Mouse (Mus musculus) liver, embryonic 13.5 days (tissue): ENCODE measurements at regions not wholly inside any gene's neighbourhood (a gene's known extent, or its start where the extent isn't known, plus 50 kb on each side); places are given as distances from the start of the nearest gene placed in this dataset.

Experiments used
- ATAC-seq: fragments of 200-750 bp; cut with Nextera tagmentation; 2 replicates; pipeline ENCODE4 v1.8.0; 2017; ENCODE audit warnings: low read depth, mild to moderate bottlenecking, moderate number of reproducible peaks, moderate library complexity
- DNase-seq: peaks from one replicate; pipeline ENCODE4 v3.0.0; 2022
- H3K27ac ChIP-seq: fragments of 300-500 bp; sonication (generic); 2 replicates; pipeline ENCODE4 v1.5.1; 2015; ENCODE audit warnings: moderate library complexity, mild to moderate bottlenecking, inconsistent platforms
- H3K27me3 ChIP-seq: fragments of 300-500 bp; sonication (generic); 2 replicates; pipeline ENCODE4 v1.6.1; 2015; ENCODE audit warnings: mild to moderate bottlenecking, inconsistent platforms
- H3K36me3 ChIP-seq: fragments of 300-500 bp; sonication (generic); 2 replicates; pipeline ENCODE4 v1.6.1; 2015; ENCODE audit warnings: mild to moderate bottlenecking, inconsistent platforms
- H3K4me1 ChIP-seq: fragments of 300-500 bp; sonication (generic); replicated peaks from 2 replicates; pipeline ENCODE4 v1.6.1; 2015; ENCODE audit warnings: inconsistent platforms
- H3K4me2 ChIP-seq: fragments of 300-500 bp; sonication (generic); 2 replicates; pipeline ENCODE4 v1.6.1; 2015; ENCODE audit warnings: inconsistent platforms, mild to moderate bottlenecking, moderate library complexity
- H3K4me3 ChIP-seq: fragments of 300-500 bp; sonication (generic); replicated peaks from 2 replicates; pipeline ENCODE4 v1.5.1; 2015; ENCODE audit warnings: mild to moderate bottlenecking, inconsistent platforms
- H3K9ac ChIP-seq: fragments of 300-500 bp; sonication (generic); 2 replicates; pipeline ENCODE4 v1.6.1; 2015; ENCODE audit warnings: mild to moderate bottlenecking, inconsistent platforms
- H3K9me3 ChIP-seq: fragments of 300-500 bp; sonication (generic); replicated peaks from 2 replicates; pipeline ENCODE4 v1.6.1; 2016; ENCODE audit warnings: inconsistent platforms
- WGBS: fragments of 180-500 bp; shearing (Covaris S2); methylation state at CpG from one replicate; pipeline ENCODE4 v1.1.7; 2015; ENCODE audit not compliant: insufficient replicate concordance; 5-methylcytosine and 5-hydroxymethylcytosine counted together

DNA sequence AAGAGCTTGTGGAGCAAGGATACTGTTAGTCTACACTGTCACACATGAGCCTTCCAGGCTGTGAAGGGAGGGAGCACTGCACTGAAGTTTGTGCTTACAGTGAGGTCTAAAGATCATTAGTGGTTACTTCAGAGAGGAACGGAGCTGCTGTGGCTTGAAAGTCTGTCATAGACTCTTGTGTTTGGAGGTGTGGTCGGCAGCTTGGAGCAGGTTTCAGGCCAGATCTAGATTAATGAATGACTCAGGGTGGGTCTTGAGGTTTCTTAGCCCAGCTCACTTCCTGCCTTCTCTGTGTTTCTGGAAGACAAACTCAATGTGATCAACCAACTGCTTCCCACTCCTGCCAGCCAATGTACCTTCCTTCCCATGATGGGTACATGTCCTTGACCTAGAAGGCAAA is 242.9 kb upstream of the 1700056E22Rik start:
- ATAC-seq (no peak), DNase-seq (no peak)
- Histone ChIP-seq H3K4me3 (no peak overlapping the region), H3K4me1 (no peaks in the 10 kb centered on the region), H3K27ac (no peak overlapping the region), H3K36me3 (no peaks in the 10 kb centered on the region), H3K4me2 (no peak overlapping the region), H3K9ac (no peak overlapping the region), H3K9me3 (no peaks in the 10 kb centered on the region), H3K27me3 (no peaks in the 10 kb centered on the region)
- WGBS = 13% methylated on average over 2 of the region's 2 CpGs

DNA sequence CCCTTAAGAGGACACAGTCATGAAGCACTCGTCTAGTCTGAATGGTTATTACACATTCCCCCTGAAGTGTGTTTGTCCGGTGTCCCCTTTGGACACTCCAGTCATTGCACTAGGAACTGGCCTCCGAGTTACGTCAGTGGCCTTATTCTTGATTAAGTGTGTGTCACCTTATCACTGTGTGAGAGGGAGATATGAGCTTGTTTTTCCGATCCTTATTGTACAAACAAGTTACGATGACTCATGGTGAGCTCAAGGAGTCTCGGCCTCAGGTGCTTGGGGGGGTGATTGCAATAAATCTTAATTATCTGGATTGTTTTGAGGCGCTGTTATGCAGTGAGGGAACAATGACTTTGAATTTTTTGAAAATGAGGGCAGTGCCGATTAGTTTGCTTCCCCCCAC is 241.8 kb upstream of the 1700056E22Rik start:
- Histone ChIP-seq H3K4me3 (no peak overlapping the region), H3K9me3 (no peaks in the 10 kb centered on the region), H3K27me3 (no peaks in the 10 kb centered on the region), H3K36me3 (no peaks in the 10 kb centered on the region), H3K27ac (no peak overlapping the region), H3K4me2 (no peak overlapping the region), H3K4me1 (no peaks in the 10 kb centered on the region), H3K9ac (no peak overlapping the region)
- DNase-seq = no peak
- WGBS = 41% methylated on average over 9 of the region's 9 CpGs
- 0 out of 2 replicates have a peak, but pooled peaks have one; percentile 15 for ATAC-seq

DNA sequence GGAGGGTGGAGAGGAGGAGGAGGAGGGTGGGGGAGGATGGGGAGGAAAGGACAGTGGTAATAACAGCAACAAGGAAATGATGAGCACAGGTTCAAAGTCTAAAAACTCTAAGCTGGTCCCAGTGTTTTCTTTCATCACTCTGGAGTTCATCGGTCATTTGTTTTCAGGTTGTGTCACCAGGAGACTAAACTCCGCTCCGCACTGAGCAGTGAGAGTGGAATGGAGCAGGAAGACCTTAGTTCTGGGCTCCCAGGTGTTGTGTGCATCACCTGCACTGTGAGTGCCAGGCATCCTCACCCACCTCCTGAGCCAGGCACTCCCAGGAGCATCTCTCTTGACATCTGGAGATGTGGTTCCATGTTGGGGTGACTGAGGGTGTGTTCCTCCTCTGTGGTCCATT is 241.3 kb upstream of the 1700056E22Rik start:
- DNase-seq = no peak
- WGBS = 79% methylated on average over 3 of the region's 3 CpGs
- Histone ChIP-seq H3K4me2 (no peak overlapping the region), H3K4me1 (no peaks in the 10 kb centered on the region), H3K27me3 (no peaks in the 10 kb centered on the region), H3K36me3 (no peaks in the 10 kb centered on the region), H3K27ac (no peak overlapping the region), H3K9ac (no peak overlapping the region), H3K9me3 (no peaks in the 10 kb centered on the region), H3K4me3 (no peak overlapping the region)
- ATAC-seq = no peak

DNA sequence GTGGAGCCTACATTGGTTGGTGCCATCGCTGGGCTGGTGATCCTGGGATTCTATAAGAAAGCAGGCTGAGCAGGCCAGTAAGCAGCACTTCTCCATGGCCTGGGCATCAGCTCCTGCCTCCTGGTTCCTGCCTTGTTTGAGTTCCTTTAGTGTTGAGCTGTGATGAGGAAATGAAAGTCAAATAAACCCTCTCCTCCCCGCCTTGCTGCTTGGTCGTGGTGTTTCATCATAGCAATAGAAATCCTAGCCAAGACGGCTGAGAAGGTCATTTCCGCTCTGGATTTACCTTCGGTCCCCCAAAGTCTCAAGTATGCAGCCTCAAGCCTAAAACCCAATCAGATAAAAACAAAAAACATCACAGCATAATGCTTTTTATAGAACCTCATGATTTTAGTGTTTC is 240.6 kb upstream of the 1700056E22Rik start:
- Histone ChIP-seq H3K4me2 (no peak overlapping the region), H3K27ac (no peak overlapping the region), H3K9ac (no peak overlapping the region), H3K36me3 (no peaks in the 10 kb centered on the region), H3K4me3 (no peak overlapping the region), H3K27me3 (no peaks in the 10 kb centered on the region), H3K4me1 (no peaks in the 10 kb centered on the region), H3K9me3 (no peaks in the 10 kb centered on the region)
- no peak for ATAC-seq
- no peak for DNase-seq
- WGBS = 60% methylated on average over 6 of the region's 6 CpGs

DNA sequence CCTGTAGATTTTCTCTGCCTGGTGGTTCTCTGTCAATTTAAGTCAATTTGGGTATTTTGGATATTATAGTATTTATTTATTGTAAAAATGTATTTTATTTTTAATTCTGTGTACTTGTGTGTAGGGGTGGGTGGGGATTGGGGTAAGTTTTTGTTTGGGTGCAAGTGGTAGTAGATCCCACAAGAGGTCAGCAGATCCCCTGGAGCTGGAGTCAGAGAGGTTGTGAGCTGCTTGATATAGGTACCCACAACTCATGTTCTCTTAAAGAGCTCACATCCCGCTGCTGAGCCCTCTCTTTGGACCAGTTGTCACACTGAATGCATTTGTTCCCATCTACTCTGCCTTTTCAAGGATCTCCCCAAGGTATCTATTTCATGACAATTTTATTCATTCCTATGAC is 239.6 kb upstream of the 1700056E22Rik start:
- H3K4me3 ChIP-seq = no peak overlapping the region
- H3K4me1 ChIP-seq = no peaks in the 10 kb centered on the region
- 43% methylated on average over 1 of the region's 1 CpGs for WGBS
- no peaks in the 10 kb centered on the region for H3K27me3 ChIP-seq
- H3K9me3 ChIP-seq = no peaks in the 10 kb centered on the region
- no peak overlapping the region for H3K27ac ChIP-seq
- H3K4me2 ChIP-seq = no peak overlapping the region
- DNase-seq (no peak), ATAC-seq (no peak)
- H3K9ac ChIP-seq = no peak overlapping the region
- no peaks in the 10 kb centered on the region for H3K36me3 ChIP-seq

- Histone ChIP-seq H3K4me2 (no peak overlapping the region), H3K4me1 (no peaks in the 10 kb centered on the region), H3K9ac (no peak overlapping the region), H3K27me3 (no peaks in the 10 kb centered on the region), H3K36me3 (no peaks in the 10 kb centered on the region), H3K4me3 (no peak overlapping the region), H3K27ac (no peak overlapping the region), H3K9me3 (no peaks in the 10 kb centered on the region)
- ATAC-seq = no peak
- no peak for DNase-seq
- WGBS = 68% methylated on average over 8 of the region's 8 CpGs
Observed at GRCm38 (mm10) chr1:184271254-184271653, 237.2 kb upstream of the 1700056E22Rik start.

DNA sequence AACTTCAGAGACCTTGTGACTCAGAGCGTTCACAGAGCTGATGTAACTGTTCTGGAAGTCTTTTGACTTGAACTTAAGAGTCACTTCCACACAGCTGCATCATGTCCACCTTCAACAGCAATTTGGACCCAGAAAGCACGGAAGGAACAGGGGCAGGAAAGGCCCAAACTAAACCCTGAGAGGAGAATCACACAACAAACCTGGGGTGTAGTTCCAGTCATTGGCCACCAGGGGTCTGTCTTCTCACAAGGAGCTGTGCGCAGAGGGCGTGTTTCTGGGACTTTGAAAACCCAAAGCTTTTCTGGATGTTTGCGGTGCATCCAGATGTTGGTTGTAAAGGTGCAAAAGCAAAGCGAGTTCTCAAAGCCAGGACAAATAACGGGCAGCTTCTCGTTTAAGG is 231.9 kb upstream of the 1700056E22Rik start:
- DNase-seq (peak; percentile 10), ATAC-seq (no peak)
- Histone ChIP-seq H3K4me1 (no peaks in the 10 kb centered on the region), H3K9ac (no peak overlapping the region), H3K4me2 (no peak overlapping the region), H3K27ac (no peak overlapping the region), H3K36me3 (no peaks in the 10 kb centered on the region), H3K4me3 (no peak overlapping the region), H3K9me3 (no peaks in the 10 kb centered on the region), H3K27me3 (no peaks in the 10 kb centered on the region)
- WGBS = 14% methylated on average over 8 of the region's 8 CpGs

- no peak for DNase-seq
Observed at GRCm38 (mm10) chr1:184262975-184263374, 228.9 kb upstream of the 1700056E22Rik start.

GRCm38 (mm10) chr1:184261385-184261727 is 227.3 kb upstream of the 1700056E22Rik start:
- H3K27me3 ChIP-seq = no peaks in the 10 kb centered on the region
- no peaks in the 10 kb centered on the region for H3K36me3 ChIP-seq
- H3K9me3 ChIP-seq = no peaks in the 10 kb centered on the region
- no peaks in the 10 kb centered on the region for H3K4me1 ChIP-seq
- no peak overlapping the region for H3K4me3 ChIP-seq
- H3K9ac ChIP-seq = no peak overlapping the region
- H3K27ac ChIP-seq = no peak overlapping the region
- WGBS = 67% methylated on average over 6 of the region's 6 CpGs
- no peak overlapping the region for H3K4me2 ChIP-seq
- DNase-seq = no peak
- no peak for ATAC-seq

More at GRCm38 (mm10) chr1:184262975-184263374, 228.9 kb upstream of the 1700056E22Rik start:
- 24% methylated on average over 2 of the region's 2 CpGs for WGBS
- H3K27ac ChIP-seq = no peak overlapping the region
- H3K4me1 ChIP-seq = no peaks in the 10 kb centered on the region
- no peak overlapping the region for H3K9ac ChIP-seq
- no peak overlapping the region for H3K4me2 ChIP-seq
- H3K4me3 ChIP-seq = no peak overlapping the region
- no peaks in the 10 kb centered on the region for H3K9me3 ChIP-seq
- no peak for ATAC-seq
- H3K27me3 ChIP-seq = no peaks in the 10 kb centered on the region
- H3K36me3 ChIP-seq = no peaks in the 10 kb centered on the region

DNA sequence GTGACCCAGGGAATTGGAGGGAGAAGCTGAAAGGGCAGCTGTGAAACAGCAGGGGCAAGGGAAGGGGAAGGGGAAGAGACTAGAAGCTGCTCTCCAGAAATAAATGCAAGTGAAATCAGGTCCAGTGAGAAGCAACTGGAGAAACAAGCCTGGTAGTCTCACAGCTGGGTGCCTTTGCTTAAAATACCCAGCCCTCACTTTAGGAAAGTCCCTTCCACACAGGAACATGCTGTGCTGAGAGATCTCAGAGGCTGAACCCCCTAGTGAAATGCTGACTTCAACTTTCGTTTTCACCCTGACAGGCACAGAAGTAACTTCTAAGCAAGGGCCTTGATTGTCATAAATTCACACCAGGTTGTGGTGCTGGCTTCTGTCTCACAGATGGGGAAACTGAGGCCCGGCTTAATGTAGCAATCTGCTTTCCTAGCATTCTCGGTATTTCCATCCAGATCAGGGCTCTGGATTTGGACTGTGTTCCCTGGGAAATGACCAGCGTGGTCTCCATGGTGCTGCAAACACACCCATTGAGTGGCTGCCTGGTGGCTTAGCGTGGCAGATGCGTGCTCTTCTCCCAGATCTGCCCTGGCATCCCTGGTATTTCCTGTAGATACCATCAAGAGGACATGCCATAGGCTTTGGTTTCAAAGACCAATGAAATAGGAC is 226.8 kb upstream of the 1700056E22Rik start:
- H3K27me3 ChIP-seq = no peaks in the 10 kb centered on the region
- H3K9me3 ChIP-seq = no peaks in the 10 kb centered on the region
- no peak overlapping the region for H3K9ac ChIP-seq
- 55% methylated on average over 6 of the region's 6 CpGs for WGBS
- no peaks in the 10 kb centered on the region for H3K36me3 ChIP-seq
- H3K4me3 ChIP-seq = no peak overlapping the region
- H3K4me2 ChIP-seq = no peak overlapping the region
- H3K27ac ChIP-seq = no peak overlapping the region
- no peaks in the 10 kb centered on the region for H3K4me1 ChIP-seq
- ATAC-seq = no peak
- no peak for DNase-seq

DNA sequence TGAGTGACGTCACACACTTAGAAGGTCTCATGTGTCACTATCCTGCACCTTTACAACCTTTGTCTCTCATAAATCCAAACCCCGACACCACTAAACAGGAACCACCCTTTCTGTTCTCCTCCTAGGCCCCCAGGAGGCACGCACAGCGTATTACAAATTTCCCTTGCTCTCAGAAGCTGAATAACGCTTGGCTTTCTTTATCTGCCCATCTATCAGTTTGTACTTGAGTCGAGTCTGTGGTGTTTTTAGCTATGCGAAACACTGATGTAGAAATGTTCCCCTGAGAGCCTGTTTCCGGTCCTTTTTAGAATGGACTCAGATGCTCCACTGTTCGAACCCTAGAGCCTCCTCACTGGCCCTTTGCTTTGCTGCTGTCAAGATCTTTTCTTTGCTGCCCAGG is 225.8 kb upstream of the 1700056E22Rik start:
- WGBS = 62% methylated on average over 9 of the region's 9 CpGs
- no peaks in the 10 kb centered on the region for H3K4me1 ChIP-seq
- H3K36me3 ChIP-seq = no peaks in the 10 kb centered on the region

GRCm38 (mm10) chr1:184257356-184257755 is 223.3 kb upstream of the 1700056E22Rik start:
- no peak overlapping the region for H3K4me3 ChIP-seq
- H3K4me2 ChIP-seq = no peak overlapping the region
- no peaks in the 10 kb centered on the region for H3K9me3 ChIP-seq
- no peaks in the 10 kb centered on the region for H3K4me1 ChIP-seq
- no peaks in the 10 kb centered on the region for H3K36me3 ChIP-seq
- DNase-seq (no peak), ATAC-seq (no peak)
- no peak overlapping the region for H3K9ac ChIP-seq
- WGBS = 66% methylated on average over 6 of the region's 6 CpGs
- H3K27me3 ChIP-seq = no peaks in the 10 kb centered on the region
- H3K27ac ChIP-seq = no peak overlapping the region

More for the DNA sequence above, 225.8 kb upstream of the 1700056E22Rik start:
- Histone ChIP-seq H3K9ac (no peak overlapping the region), H3K4me2 (no peak overlapping the region), H3K4me3 (no peak overlapping the region), H3K9me3 (no peaks in the 10 kb centered on the region), H3K27me3 (no peaks in the 10 kb centered on the region), H3K27ac (no peak overlapping the region)
- no peak for DNase-seq
- no peak for ATAC-seq
